Mouse (Mus musculus) spleen, postnatal 10 days (tissue): ENCODE measurements around the gene Rpl18a.

Source experiments
- DNase-seq, 2 experiments: peaks; one replicate each; pipeline ENCODE4 v3.0.0; 2021 to 2022; ENCODE audit warnings: low spot score in 2 of 2

The Rpl18a gene

DNA sequence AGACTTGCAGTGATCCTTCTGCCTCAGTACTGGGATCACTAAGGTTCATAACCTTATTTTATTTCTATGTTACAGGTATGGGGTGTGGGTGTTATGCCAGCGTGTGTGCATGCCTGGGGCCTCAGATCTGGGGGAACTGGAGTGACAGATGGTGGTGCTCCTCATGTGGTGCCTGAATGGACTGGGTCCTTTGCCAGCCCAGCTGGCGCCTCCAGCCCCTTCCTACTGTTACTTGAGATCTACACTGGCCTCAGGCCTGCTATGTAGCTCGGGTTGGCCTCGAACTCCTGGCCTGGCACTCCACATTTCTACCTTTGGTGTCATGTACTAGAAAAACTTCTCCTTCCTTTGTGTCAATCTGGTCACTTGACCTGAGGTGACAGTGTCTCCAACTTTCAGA, 13.0 kb downstream of the Rpl18a start:
- DNase-seq: no peak

DNA sequence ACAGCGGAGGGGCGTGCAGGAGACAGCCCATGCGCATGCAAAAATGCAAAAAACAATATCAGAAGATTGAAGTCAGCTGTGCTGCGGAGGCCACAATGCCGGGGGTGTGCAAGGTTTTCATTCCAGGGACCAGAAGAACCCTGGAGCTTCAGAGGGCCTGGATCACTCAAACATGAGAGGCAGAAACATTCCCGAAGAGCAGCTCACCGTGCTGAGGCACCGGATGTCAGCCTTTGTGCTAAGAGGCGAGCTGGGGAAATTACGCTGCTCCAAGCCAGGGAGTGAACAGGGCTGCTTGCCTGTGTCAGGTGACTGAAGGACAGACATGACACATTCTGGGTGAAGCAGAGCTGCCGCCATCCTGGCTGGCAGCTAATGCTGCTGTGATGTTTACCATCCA, 16.7 kb downstream of the Rpl18a start:
- no peak for DNase-seq

DNA sequence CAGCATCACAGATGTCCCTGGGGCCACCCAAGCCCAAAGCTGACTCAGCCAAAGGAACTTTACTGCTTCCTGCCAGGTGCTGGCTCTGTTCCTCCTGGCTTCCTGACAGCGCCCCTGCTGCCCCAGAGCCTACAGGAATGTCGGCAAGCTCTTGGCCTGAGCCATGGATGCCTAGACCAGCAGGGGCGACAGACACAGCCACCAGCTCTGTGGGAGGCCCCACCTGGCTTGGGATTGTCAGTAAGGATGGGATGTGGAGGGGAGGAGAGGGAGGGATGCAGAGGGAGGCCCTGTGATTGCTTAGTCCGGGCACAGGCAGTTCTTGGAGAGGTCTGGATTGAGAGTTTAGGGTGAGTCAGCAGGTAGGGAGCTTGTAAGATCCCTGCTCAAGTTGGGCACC, 17.1 kb downstream of the Rpl18a start:
- no peak for DNase-seq

DNA sequence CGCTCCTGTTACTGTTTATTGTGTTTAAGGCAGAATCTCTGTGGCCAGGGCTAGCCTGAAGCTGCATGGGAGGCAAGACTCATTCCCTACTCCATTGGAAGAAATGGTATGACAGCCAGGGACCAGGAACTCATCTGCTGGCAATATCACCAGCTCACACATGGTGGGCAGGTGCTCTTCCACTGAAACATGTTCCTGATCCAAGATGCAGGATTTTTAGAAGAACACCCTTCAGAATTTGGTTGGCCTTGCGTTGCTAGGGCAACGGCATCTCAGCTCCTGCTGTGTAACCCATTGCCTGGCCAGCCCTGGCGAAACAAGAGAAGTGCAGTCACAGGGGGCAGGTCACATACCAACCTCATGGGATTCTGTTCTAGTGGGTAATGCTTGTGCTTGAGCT, 17.7 kb downstream of the Rpl18a start:
- DNase-seq: no peak

DNA sequence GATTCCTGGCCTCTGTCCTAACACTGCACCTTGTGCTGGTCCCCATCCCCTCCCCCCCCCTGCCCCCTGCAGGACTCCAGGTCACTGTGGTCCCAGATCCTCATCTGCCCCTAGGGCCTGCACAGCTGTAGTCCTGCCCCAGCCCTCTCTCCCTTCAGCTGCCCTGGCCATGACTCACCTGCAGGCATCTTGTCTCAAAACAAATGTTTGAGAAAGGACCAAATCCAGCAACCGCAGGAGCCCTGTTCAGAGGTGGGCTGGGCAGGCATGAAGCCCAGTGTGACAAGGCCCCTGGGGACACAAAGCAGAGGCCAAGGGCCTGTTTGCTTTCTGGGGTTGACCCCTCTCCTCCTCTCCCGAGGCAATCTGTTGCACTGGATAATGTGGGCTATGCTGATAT, 19.0 kb downstream of the Rpl18a start:
- no peak for DNase-seq

DNA sequence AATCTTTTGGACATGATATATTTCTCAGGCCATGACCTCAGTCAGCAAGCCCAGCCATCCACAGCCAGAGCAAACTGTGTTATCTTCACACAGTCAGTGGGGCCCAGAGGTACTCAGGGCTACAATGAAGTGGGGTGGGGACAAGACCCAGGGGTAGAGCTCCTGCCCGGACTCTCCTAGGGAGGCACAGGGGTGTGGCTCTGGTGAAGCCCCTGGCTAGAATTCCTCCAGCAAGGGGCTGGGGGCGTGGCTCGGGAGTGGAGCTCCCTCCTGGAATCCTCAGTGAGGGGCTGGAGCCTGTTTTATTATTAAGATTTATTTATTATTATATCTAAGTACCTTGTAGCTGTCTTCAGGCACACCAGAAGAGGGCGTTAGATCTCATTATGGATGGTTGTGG, 20.8 kb downstream of the Rpl18a start:
- no peak for DNase-seq

DNA sequence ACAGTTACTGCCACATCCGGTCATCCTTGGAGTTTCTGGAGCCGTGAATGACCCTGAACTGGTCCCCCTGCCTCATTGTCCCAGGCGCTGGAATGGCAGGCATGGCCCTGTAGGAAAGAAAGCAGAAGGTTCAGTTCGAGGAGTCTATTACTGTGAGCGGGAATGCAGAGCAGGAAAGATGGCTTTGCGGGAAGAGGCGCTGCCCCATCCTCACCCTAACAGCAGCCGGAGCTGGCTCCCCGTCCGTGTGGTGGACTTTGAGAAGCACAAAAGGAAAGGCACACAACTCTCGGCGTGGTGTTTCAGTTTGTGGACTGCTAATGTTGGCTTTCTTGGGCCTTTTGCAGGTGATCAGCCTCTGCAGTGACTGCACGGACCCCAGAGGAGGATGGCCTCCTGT, 22.8 kb downstream of the Rpl18a start:
- DNase-seq: no peak

DNA sequence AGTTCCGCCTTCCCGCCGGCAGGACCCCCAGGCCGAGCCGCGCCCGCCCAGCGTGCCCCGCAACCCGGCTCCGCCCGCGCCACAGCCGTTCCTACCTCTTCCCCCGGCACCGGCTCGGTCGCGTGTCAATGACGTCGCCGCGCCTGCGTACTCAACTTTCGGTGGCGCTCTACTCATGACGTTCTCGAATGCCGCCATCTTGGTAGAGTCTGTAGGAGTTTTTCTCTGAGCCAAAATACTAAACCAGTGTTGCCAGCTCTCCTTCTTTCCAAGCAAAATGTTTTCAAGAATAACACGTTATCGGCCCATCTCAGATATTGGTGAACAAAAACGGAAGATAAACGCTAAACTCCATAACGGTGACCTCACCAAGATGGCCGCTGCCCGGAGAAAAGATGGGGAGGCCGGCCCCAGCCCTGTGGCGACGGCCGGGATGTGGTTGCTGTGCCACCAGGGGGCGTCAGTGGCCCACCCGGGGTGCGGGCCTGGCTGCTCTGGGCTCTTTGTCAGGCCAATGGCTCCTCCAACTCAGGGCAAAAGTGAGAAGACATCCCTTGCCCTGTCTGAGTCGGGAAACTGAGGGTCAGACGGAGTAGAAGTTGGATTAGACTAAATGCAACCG, 23.7 kb downstream of the Rpl18a start, which contains the start of gene Ccdc124:
TSS of gene Ccdc124 (minus strand) at position 572 of the 622 bp plus-strand sequence.
- DNase-seq: peak; percentile 94 to 97

DNA sequence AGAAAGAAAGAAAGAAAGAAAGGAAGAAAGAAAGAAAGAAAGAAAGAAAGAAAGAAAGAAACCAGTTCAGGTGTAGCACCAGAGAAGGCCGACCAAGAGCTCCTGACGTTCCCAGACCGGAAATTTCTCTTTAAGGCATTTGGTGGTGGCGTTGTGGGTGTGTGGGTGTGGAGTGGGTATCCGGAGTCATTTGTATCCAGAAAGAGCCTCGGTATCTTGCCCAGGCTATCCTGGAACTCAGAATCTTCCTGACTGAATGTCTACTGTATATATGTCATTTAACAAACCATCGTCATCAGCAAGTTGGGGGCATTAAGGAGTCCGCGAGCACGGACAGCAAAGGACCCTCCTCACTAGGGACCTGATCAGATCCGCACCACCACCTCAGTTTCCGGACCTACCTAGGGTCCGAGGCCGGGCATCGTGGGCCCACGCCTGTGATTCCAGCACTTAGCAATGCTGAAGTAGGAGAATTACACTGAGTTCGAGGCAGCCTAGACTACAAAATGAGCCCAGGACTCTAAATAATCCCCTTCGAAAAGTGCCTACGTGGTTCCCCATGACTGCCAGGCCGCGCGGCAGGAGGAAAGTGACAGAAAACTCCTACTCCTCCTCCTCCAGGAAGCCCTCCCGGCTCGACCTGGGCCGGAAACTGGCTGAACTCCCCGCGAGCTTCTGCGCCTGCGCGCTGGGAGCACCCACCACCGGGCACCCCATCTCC, 24.4 kb downstream of the Rpl18a start:
- no peak for DNase-seq

DNA sequence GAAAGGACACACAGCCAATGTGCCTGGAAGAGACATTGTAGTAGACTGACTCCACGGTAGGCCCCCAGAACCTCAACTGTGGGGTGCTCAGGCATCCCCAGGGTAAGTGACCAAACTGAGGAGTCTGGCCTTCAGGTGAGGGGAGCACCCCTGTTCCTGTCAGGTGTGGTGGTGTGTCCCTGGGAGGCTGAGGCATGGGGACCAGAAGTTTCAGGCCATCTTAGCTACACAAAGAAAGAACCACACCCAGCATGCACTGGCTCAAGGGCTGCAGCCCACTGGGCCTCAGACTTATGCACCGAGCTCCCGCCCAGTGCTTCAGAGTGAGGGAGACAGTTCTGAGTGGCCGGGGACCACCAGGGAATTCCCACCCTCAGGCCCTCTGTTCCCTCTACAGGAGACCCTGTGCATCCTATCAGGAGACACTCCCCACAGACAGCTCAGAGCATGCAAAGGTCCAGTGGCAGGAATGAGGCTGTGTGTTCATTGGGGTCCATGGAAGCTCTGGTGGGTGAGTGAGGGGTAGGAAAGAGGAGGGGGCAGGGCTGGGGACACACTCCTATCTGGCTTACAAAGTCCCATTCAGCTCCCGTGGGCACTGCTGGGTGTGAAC, 25.9 kb downstream of the Rpl18a start:
- no peak for DNase-seq

DNA sequence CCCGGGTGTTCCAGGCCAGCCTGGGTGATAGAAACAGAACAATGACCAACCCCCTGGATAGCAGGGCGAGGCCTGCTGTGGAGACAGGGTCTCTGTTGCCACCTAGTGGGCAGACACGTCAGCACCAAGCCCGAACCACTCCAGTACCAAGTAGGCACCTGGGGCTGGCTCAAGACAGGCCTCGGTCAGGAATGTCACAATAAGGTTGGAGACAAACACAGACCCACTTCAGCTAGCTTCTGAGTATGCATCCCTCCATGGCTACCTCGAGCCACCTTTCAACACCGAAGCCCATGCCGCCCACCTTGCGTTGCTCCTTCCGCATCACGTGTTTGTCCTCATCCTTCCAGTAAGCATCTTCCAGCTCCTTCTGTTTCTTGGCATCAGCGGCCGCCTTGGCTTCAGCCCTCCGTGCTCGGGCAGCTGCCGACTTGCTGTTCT, 27.6 kb downstream of the Rpl18a start:
- peak; percentile 70 to 85 for DNase-seq

DNA sequence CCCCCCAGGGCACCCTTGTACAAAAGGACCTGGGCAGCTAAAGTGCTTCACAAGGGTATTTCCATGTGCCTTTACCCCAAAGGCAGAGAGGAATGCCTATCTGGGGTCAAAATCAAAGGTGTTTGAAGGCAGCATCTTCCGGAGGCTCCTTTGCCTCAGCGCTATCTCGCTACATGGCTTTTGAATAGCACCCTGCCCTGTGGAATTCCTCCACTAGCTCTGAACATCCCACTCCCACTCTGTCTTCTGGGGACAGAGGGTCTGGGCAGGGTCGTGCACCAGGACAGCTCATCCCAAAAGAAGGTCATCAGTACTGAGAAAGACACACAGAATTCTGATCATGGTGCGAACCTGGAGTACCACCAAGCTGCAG, 28.0 kb downstream of the Rpl18a start:
- no peak for DNase-seq

DNA sequence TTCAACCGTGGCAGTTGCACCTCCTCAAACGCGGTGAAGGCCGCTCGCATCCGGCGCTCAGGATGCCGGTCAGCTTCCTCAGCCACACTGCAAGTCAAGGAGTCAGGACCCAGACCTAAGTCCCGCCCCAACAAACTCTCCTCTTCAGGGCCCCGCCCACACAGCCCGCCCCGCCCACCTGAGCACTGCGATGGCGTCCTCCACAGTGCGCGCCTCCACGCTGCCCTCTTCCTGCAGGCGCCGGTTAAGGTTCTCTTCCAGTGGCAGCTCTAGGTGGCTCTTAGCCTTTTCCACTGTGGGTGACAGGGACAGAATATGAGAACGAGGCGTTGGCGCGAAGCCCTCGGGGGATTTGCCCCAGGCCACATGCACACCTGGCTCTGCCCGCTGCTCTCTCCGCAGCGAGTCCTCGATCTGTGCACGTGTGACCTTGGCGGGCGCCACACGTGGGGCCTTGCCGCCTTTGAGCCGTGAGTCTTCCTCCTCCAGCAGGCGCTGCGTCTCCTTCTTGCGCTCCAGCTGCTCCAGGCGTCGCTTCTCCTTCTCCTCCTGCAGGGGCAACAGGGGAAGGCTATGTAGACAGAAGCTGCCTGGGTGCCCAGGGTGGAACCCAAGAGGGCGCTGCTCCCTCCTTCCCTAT, 28.5 kb downstream of the Rpl18a start:
- peak in 1 of 2 experiments; percentile 82 for DNase-seq

DNA sequence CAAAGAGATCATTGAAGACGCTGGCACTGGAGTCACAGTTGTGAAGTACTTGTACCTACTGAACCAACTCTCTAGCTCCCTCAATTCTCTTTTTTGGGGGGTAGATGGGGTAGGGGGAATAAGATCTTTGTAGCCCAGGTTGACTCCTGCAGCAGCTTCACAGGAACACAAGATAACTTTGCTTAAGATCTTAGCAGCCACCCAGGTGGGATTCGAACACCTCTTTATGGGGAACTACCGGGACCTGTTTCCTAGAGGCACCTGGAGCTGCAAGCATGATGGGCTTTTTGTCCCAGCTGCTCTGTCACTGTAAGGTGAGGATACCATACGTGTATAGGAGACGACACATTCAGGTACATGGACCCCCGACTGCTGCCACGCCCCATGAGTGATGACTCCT, 30.6 kb downstream of the Rpl18a start:
- no peak for DNase-seq

DNA sequence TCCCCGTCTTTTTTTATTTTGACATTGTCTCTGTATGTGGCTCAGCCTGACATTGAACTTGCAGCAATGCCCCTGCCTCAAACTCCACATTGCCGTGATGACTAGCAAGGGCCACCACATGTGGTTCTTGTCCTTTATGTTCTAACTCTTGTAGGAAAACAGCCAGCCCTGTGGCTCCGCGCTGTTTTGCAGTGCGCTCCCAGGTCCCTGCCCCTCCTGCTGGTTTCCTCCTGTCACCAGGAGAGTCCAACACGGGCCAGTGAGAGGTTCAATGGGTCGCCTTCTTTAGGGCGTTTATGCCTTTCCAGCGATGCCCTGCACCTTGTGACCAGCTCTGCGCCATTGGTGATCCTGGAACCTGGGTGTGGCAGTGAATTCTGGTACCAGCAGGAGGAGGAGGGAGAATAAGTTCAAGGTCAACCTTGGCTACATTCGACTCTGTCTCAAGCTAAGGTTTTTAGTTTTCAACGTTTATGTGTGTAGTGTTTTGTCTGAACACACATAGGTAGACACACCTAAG, 31.2 kb downstream of the Rpl18a start:
- no peak for DNase-seq

DNA sequence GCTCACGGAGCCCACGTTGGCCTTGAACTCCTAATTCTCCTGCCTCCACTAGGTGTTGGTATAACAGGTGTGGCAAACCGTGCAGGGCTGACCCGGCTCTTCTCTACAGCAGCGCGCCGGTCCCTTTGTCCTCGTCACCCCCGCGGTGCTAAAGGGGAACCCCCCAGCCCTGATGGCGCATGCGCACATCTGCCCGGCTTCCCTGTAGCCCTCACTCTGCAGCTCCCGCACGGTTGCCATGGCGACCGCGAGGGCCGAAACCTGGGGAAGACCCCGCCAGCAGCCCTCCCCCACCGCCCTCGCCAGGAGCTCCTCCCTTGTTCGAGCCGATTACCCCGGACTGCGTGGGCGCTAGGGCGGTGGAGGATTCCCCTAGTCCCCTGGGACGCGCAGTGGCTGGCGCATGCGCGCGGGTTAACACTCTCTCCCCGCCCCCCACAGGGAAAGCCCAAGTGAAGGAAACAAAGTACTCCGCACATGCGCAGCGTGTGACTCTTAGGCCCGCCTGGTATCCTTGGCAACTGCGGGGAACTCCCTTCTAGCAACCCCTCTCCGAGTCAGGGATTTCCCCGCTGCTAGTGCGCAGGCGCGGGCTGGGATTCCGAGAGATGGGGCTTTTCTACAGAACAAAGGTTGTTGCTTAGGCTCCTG, 31.7 kb downstream of the Rpl18a start:
- DNase-seq: peak; percentile 95 to 99

DNA sequence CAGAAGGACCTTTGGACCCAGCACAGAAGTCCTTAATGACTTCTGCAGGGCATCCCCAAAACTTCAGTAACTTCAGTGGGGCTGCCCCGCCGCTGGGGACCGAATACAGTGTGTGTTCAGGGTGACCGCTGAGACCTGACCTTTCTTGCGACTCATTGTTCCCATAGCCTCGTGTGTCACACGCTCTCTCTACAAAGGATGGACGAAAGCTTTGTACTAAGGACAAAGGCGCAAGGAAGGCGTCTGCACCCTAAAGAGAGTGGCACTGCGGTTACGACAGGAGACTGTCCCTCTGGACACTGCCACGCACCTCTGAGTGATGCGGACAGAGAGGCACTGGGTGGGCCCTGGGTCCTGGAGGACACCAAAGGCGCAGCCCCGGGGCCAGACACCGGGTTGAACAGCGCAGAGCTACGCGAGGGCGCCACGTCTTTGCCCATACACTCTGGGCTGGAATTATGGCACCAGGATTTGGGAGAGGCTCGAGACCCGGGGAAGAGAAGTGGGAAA, 32.4 kb downstream of the Rpl18a start:
- peak in 1 of 2 experiments; percentile 44 for DNase-seq

DNA sequence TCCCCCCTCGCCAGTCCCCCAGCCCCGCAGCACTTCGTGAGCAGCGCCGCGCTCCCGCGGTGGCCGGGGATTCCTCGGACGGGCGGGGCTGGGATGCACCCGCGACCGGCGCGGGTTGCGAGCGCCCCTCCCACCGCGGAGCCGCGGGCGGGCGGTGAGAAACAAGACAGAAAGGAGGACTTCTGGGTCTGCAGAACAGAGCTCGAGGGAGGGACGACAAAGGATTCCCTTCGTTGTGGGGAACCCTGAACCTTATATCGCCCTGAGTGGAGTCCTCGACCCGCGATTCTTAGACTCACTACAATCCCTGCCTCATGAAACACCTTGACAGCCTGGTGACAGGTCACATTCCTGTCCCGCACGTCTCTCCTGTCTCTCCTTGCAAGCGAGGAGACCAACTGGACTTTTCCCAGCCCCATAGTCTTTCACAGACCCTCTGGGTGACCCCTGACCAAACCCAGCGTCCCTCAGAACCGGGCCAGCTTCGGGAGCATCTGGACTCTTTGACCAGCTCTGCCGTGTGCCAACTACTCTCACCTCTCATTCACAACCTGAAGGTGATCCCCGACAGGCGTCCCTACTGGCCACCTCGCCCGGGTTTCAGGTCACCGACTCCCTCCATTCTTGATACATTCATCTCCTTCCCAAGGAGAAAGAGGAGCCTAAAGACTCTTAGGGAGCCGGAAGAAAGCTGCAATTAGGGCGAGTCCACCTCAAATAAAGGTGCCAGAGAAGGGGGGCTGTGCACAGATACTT, 33.1 kb downstream of the Rpl18a start:
- DNase-seq: peak in 1 of 2 experiments; percentile 38

DNA sequence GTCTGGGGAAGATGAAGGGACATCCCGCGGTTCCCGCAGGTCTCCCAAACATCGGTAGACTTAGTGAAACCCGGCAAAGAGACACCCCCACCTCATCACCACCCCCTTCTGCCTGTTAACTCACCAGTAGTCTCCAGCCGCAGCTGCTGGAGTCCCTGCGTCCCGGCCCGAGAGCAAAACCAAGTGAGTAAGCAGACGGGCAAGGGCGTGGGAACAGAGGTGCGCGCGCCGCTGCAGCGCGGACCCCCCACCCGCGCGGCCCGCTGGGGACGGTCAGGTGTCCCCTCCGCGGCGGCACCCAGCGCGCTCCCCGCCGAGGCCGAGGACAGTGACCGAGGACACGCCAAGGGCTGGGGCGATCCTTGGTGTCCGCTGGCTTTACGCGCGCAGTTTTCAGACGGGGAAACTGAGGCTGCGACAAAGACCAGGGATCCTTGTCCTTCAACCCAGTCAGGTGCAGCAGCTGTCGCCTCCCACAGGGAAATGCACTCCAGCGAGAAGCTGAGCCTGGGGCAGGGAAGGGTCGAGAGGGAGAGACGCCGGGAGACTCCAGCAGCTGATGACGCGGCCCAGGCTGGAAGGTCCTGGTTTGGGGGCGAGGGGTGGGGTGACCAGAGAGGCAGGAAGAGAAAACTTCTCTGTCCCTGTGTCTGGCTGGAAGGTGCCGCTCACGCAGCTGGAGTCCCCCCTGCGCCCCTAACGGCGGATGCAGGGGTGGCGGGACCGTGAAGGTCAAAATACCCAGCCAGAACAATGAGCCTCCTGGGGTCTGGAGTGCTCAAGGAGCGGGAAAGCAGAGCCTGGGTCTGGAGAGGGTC, 34.2 kb downstream of the Rpl18a start, which contains the start of gene Kcnn1:
TSS of gene Kcnn1 (minus strand) at position 435 of the 818 bp plus-strand sequence.
- DNase-seq: no peak

DNA sequence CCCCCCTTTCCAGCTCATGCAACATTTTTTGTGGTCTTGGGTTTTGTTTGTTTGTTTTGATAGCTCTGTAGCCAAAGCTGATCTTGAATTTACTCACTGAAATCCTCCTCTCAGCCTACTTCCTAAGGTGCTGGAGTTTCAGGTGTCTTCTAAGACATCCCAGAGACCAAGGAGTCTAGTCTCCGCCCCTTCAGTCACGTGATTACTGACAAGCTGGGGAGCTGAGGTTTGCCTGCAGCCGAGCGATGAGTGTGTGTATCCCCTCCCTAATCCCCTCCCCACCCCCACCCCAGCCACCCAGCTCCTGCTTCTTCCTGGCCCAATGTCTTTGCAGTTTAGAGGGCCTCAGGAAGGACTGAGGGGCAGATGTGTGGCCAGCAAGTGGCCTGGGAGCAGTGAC, 39.7 kb downstream of the Rpl18a start:
- no peak for DNase-seq
